Mouse (Mus musculus) liver, postnatal 0 days (tissue): ENCODE results near the gene Tmem208. TPM values are rescaled to one million over a fixed set of nuclear protein-coding genes. Genes with fewer than 3 reads are reported as not detected.

ENCODE experiments used
- ATAC-seq: fragments of 200-750 bp; cut with Nextera tagmentation; 2 replicates; pipeline ENCODE4 v1.8.0; 2017; ENCODE audit warnings: mild to moderate bottlenecking, moderate library complexity
- DNase-seq: peaks from one replicate; pipeline ENCODE4 v3.0.0-alpha.2; 2016
- H3K27ac ChIP-seq: fragments of 300-500 bp; sonication (generic); 2 replicates; pipeline ENCODE4 v1.5.1; 2014; ENCODE audit warnings: antibody characterized with exemption, moderate library complexity, mild to moderate bottlenecking, low read depth
- H3K27me3 ChIP-seq: fragments of 300-500 bp; sonication (generic); 2 replicates; pipeline ENCODE4 v1.6.1; 2014; ENCODE audit warnings: low read length, control low read depth, mixed read lengths; ENCODE audit not compliant: insufficient read depth
- H3K36me3 ChIP-seq: fragments of 300-500 bp; sonication (generic); replicated peaks from 2 replicates; pipeline ENCODE4 v1.6.1; 2014; ENCODE audit warnings: mild to moderate bottlenecking, control low read depth, low read length, moderate library complexity, mixed read lengths; ENCODE audit not compliant: insufficient read depth
- H3K4me1 ChIP-seq: fragments of 300-500 bp; sonication (generic); 2 replicates; pipeline ENCODE4 v1.6.1; 2014; ENCODE audit warnings: antibody characterized with exemption, mild to moderate bottlenecking, control low read depth; ENCODE audit not compliant: insufficient read depth
- H3K4me2 ChIP-seq: fragments of 300-500 bp; sonication (generic); 2 replicates; pipeline ENCODE4 v1.6.1; 2014; ENCODE audit warnings: low read depth, mild to moderate bottlenecking, low read length, moderate library complexity, mixed read lengths
- H3K4me3 ChIP-seq: fragments of 300-500 bp; sonication (generic); 2 replicates; pipeline ENCODE4 v1.5.1; 2014; ENCODE audit warnings: low read depth, low read length
- H3K9ac ChIP-seq: fragments of 300-500 bp; sonication (generic); replicated peaks from 2 replicates; pipeline ENCODE4 v1.6.1; 2014; ENCODE audit warnings: mild to moderate bottlenecking, moderate library complexity
- H3K9me3 ChIP-seq: fragments of 300-500 bp; sonication (generic); 2 replicates; pipeline ENCODE4 v1.6.1; 2016; ENCODE audit warnings: mild to moderate bottlenecking, control low read depth, low read length, mixed read lengths
- CTCF ChIP-seq: sonication (generic); IDR thresholded peaks from 2 replicates; pipeline ENCODE4 v1.5.1; 2016; ENCODE audit warnings: antibody characterized with exemption, low read depth
- EP300 ChIP-seq: IDR thresholded peaks from 2 replicates; pipeline ENCODE4 v1.6.1; 2016; ENCODE audit warnings: antibody characterized with exemption, low read depth, mild to moderate bottlenecking
- WGBS: fragments of 180-500 bp; shearing (Covaris S2); extraction: QIAGEN DNeasy Blood & Tissue Kit; methylation state at CpG from one replicate; pipeline ENCODE4 v1.1.7; 2014; ENCODE audit not compliant: insufficient replicate concordance; 5-methylcytosine and 5-hydroxymethylcytosine counted together
- polyA plus RNA-seq: library from polyadenylated mRNA; unstranded; fragments of >200 nt; fragmentation: Nextera tagmentation; extraction: Ambion mirVana; gene quantifications from 2 replicates; pipeline ENCODE4 v1.2.1, GENCODE M21; 2015

Gene Tmem208
- polyA plus RNA-seq, 1 experiment from 2014 or later: 75.2 TPM

DNA sequence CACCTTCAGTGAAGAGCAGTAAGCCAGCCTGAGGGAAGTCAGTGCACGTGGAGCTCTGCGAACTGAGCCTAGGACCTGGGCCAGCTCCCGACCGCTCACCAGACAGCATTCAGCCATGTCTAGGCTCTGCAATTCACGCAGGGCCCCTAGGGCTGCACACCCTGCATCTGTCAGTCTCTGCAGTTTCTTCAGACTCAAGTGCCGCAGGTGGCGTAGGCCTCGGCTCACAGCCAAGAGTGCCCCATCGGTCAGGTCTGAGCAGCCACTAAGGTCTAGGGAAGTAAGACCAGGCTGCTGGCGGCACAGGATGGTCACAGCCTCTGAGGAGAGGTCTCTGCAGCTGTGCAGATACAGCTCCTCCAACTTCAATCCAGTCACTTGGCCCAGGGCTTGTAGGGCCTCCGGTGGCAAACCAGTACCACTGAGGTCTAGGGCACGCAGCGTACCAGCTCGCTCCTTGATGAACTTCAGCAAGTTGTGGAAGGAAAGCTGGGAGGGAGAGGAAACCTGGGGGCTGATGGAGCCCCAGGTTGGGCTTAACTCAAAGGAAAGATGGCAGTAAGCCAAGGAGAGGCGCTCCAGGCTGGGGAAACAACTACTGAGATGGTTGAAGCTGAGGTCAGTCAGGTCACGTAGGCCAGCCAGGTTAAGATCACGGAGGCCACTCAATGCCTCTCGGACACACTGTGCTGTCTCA, 10.9 kb upstream of the Tmem208 start:
- H3K4me2 ChIP-seq: no peak overlapping the region
- H3K4me3 ChIP-seq: no peak overlapping the region
- H3K4me1 ChIP-seq: peaks cover 11% of the 10 kb centered on the region; the same call in 1 of the 2 replicates
- peaks cover 70% of the 10 kb centered on the region for H3K36me3 ChIP-seq
- WGBS: 88% methylated on average over 18 of the region's 18 CpGs
- H3K27ac ChIP-seq: no peak overlapping the region
- H3K9ac ChIP-seq: no peak overlapping the region
- H3K9me3 ChIP-seq: no peaks in the 10 kb centered on the region
- DNase-seq (no peak), ATAC-seq (no peak)
- H3K27me3 ChIP-seq: no peaks in the 10 kb centered on the region
- no peak for TF ChIP-seq EP300
- TF ChIP-seq CTCF: no peak

DNA sequence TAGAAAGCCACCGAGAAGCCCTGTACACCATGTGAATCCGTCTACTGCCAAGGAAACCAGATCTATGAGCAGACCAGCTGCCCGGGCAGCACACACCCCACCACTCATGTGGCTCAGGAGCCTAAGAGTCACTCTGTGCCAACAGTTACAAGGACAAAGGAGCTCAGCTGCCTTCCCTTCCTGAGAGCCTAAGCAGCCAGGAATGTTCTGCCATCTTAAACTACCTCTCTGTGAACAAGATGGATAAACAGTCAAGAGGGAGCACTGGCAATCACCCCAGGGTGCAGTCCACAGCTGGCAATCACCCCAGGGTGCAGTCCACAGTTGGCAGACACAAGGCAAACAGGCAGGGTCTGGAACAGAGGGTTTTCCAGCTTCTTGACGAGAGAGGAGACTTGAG, 8.2 kb upstream of the Tmem208 start:
- Histone ChIP-seq H3K4me3 (no peak overlapping the region), H3K9me3 (no peaks in the 10 kb centered on the region), H3K4me1 (peaks cover 11% of the 10 kb centered on the region; the same call in 1 of the 2 replicates), H3K4me2 (no peak overlapping the region), H3K27me3 (no peaks in the 10 kb centered on the region), H3K36me3 (peaks cover 58% of the 10 kb centered on the region), H3K9ac (no peak overlapping the region), H3K27ac (no peak overlapping the region)
- WGBS: 88% methylated on average over 4 of the region's 4 CpGs
- TF ChIP-seq EP300 (no peak), CTCF (no peak)
- DNase-seq (no peak), ATAC-seq (no peak)

DNA sequence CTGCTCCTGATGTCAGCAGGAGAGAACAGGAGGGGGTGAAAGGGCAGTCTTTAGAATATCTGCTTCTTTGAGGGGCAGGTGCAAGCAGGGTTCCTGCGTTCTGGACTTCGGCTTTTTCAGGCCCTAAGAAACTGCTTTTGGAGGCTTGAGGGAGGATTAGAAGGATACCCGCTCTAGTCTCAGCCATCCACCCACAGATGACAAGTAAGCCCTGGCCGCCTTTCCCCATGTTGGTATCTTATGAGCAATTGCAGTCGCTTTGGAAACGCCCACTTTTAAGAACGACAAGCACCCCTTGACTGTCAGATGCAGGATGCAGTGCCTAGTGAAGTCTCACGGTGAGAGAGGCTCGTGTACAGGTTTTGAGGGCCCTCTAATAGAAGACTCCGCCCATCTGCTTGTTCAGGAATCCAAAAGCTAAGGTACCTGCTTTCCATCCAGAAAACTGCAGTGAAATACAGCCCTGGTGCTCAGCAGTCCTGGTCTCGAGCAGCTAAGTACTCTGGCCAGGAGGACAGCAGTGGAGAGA, 7.4 kb upstream of the Tmem208 start:
- Histone ChIP-seq H3K27ac (no peak overlapping the region), H3K27me3 (no peaks in the 10 kb centered on the region), H3K4me1 (peaks cover 6% of the 10 kb centered on the region), H3K36me3 (peaks cover 53% of the 10 kb centered on the region), H3K4me2 (no peak overlapping the region), H3K4me3 (no peak overlapping the region), H3K9ac (no peak overlapping the region), H3K9me3 (no peaks in the 10 kb centered on the region)
- TF ChIP-seq CTCF: no peak
- TF ChIP-seq EP300: no peak
- DNase-seq (no peak), ATAC-seq (no peak)
- 80% methylated on average over 11 of the region's 11 CpGs for WGBS

DNA sequence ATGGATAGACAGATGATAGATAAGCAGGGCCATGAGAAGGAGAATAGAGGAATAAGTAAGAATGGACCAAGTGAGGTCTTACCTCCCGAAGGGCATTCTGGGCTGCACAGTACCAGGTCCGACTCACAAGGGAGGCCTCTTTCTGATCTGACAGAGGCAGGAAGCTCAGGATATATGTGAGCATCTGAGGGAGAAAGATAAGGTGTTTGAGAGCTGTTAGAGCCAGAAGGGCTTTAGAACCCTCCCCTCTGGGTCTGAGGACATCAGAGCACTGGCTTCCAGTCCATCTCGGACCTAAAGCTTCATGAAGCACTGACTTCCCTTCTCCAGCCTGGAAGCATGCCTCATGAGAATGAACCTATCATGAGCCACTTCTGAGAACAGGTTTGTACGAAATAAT, 3.0 kb upstream of the Tmem208 start:
- Histone ChIP-seq H3K4me2 (peak overlapping the region; percentile 81), H3K27ac (peak overlapping the region; percentile 81), H3K4me1 (peaks cover 30% of the 10 kb centered on the region), H3K9ac (peak overlapping the region; percentile 59), H3K9me3 (no peaks in the 10 kb centered on the region), H3K4me3 (peak overlapping the region; percentile 42), H3K36me3 (peaks cover 28% of the 10 kb centered on the region), H3K27me3 (no peaks in the 10 kb centered on the region)
- 54% methylated on average over 4 of the region's 4 CpGs for WGBS
- DNase-seq (no peak), ATAC-seq (peak; percentile 73)
- TF ChIP-seq CTCF (no peak), EP300 (peak; percentile 90)

DNA sequence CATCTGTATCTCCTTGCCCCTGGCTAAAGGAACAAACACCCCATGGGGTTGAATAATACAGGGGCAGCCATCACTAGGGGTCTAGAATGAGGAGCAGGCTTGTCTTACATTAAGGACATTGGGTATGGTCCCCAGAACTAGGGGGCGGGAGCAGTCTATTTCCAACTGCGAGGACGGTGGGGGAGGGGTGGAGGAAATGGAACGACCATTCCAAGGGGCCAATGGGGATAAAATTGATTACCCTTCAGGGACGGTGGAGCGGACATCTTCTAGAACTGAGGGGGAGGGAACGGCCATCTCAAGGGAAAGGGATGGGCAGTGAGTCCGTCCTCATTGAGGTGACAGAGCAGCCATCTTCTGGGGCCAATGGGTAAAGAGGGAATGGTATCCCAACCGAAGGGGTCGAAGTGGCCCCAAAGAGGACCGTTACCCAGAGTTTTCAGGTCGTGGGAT, 487 bp upstream of the Tmem208 start:
- DNase-seq: no peak
- 0% methylated on average over 12 of the region's 12 CpGs for WGBS
- TF ChIP-seq EP300 (no peak), CTCF (no peak)
- Histone ChIP-seq H3K4me1 (peaks cover 25% of the 10 kb centered on the region), H3K27me3 (no peaks in the 10 kb centered on the region), H3K4me2 (peak overlapping the region; percentile 81), H3K9me3 (no peaks in the 10 kb centered on the region), H3K4me3 (peak overlapping the region; percentile 76), H3K27ac (peak overlapping the region; percentile 80), H3K36me3 (peaks cover 38% of the 10 kb centered on the region), H3K9ac (peak overlapping the region; percentile 84)
- peak; percentile 22 for ATAC-seq

DNA sequence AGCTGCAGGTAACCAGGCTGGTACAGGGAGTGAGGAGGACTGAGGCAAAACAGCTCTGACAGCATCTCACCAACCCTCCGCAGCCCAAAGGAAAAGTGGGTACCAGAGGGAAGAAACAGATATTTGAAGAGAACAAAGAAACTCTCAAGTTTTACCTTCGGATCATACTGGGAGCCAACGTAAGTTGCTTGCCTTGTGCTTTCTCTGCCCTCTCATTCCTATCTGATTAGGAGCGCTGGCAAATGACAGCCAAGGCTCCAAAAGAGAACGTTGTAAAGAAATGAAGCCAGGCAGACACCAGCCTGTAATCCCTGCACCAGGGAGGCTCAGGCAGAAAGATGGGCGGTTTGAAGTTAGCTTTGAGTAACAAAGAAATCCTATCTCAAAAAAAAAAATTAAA, 814 bp downstream of the Tmem208 start:
- TF ChIP-seq CTCF: no peak
- TF ChIP-seq EP300: no peak

More for the DNA sequence above, 814 bp downstream of the Tmem208 start:
- DNase-seq: no peak
- Histone ChIP-seq H3K36me3 (peaks cover 48% of the 10 kb centered on the region), H3K27me3 (no peaks in the 10 kb centered on the region), H3K9ac (peak overlapping the region; percentile 84), H3K4me2 (peak overlapping the region; percentile 97), H3K27ac (peak overlapping the region; percentile 80), H3K4me1 (peaks cover 25% of the 10 kb centered on the region), H3K4me3 (peak overlapping the region; percentile 76), H3K9me3 (no peaks in the 10 kb centered on the region)
- no peak for ATAC-seq
- 22% methylated on average over 6 of the region's 6 CpGs for WGBS
